Mouse (Mus musculus) thymus, postnatal 25 days (tissue): Measurements from ENCODE around the gene Slc31a2.
A peak's percentile ranks its signal among the peaks of the same experiment; 100 is the strongest.

Experiments used
- DNase-seq: peaks from one replicate; pipeline ENCODE4 v3.0.0; 2022

Gene Slc31a2

DNA sequence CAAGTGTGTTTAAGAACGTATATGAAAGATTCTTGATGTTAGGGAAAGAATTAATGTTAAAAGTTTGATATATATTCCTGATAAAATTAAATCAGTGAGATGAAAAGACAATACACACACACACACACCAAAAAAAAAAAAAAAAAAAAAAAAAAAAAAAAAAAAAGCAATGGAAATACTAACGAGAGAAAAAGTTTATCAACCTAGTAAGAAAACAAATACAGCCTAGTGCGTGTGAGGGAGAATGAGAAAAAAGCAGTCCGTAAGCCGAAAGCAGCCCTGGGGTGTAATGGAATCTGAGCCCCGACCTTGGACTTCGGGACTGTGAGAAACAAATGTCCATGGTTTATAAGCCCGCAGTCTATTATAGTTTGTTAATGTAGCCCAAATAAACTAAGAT is 23.2 kb downstream of the Slc31a2 start:
- no peak for DNase-seq

DNA sequence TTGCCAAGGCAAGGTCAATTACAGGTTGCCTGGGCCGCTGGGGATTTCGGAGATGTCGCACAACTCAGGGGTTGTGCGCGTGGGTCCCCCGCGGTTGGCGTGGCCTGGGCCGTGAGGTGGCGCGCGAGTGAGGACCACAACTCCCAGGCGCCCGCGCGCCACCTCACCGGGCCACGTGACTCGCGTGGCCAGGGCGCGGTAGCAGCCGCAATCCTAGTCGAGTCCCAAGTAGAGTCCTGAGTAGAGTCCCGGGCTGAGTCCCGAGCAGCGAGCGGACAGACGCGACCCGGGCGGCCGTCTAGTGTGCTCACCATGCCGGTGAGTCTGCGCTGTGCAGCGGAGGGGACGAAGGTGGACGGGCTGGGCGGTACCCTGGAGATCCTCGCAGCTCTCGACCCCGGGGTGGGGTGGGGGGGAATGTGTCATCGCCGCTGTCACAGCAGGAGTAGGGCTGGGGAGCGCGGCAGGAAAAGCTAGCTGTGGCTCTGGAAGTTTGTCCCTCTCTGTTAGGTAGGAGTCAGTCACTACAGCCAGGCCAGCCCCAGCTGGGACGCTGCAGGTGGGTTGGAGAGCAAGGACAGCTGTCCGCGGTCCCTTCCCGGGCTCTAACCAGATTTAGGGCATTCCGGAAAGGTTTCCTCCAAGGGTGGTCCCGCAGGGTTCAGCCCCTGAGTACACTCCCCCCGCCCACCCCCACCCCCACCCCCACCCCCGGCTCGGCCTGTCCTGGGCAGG is 24.1 kb downstream of the Slc31a2 start:
- DNase-seq: peak; percentile 72

- peak; percentile 13 for DNase-seq
Observed at GRCm38 (mm10) chr4:62286992-62287900, 24.9 kb downstream of the Slc31a2 start.

- no peak for DNase-seq
Observed at GRCm38 (mm10) chr4:62289226-62289625, 26.9 kb downstream of the Slc31a2 start.

- DNase-seq: no peak
Observed at GRCm38 (mm10) chr4:62290816-62291505, 28.6 kb downstream of the Slc31a2 start.

DNA sequence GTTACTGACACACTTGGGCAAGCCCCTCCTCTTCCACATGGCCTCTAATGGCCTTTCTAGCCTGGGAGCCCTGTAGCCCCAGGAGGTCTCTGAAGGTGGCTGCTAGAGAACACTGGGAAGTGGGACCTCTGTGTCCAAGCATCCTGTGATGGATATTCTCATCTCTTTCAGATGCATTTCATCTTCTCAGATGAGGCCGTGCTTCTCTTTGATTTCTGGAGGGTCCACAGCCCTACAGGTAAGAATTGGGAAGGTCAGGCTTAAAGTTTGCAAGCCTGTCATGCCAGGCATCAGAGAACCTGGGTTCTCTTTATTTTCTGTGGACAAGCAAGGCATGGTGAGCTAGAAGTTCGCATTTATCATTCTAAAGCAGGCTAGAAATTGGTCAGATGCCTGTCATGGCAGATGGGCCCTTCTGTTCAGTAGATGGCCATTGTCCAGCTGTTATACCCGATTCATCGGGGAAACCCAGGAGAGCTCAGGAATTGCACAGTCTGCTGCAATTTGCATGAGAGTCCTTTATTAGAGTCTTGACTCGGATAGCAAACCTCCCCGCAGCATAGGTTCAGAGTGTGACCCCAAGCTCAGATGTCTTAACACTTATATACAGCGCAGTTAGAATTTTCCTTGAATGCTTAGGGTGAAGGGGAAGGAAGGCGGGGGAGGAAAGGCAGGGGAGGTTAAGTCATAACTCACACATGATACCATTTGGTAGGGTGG is 30.3 kb downstream of the Slc31a2 start:
- DNase-seq: no peak

- DNase-seq: no peak
Observed at GRCm38 (mm10) chr4:62293219-62293861, 31.0 kb downstream of the Slc31a2 start.

- no peak for DNase-seq
Observed at GRCm38 (mm10) chr4:62294741-62295140, 32.4 kb downstream of the Slc31a2 start.

GRCm38 (mm10) chr4:62297280-62298130 is 35.1 kb downstream of the Slc31a2 start:
- no peak for DNase-seq

GRCm38 (mm10) chr4:62300001-62300400 is 37.6 kb downstream of the Slc31a2 start:
- no peak for DNase-seq

GRCm38 (mm10) chr4:62302795-62303194 is 40.4 kb downstream of the Slc31a2 start:
- DNase-seq: no peak

GRCm38 (mm10) chr4:62303288-62303687 is 40.9 kb downstream of the Slc31a2 start:
- DNase-seq: no peak

GRCm38 (mm10) chr4:62306301-62306700 is 43.9 kb downstream of the Slc31a2 start:
- no peak for DNase-seq

GRCm38 (mm10) chr4:62306840-62307239 is 44.5 kb downstream of the Slc31a2 start:
- no peak for DNase-seq

DNA sequence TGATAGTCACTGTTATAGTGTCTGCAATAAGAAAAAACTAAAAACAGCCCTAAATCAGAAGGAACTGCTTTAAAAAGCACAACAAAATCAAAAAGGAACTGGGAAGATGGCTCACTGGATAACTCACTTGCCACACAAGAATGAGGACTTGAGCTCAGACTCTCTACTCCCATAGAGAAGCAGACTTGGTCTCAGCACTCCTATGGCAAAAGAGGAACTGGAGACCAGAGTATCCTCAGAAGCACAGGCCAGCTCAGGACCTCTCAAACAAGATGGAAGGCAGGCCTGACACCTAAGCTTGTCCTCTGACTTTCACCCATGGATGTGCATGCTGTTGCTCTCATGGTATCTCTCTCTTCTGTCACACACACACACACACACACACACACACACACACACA is 46.0 kb downstream of the Slc31a2 start:
- no peak for DNase-seq

DNA sequence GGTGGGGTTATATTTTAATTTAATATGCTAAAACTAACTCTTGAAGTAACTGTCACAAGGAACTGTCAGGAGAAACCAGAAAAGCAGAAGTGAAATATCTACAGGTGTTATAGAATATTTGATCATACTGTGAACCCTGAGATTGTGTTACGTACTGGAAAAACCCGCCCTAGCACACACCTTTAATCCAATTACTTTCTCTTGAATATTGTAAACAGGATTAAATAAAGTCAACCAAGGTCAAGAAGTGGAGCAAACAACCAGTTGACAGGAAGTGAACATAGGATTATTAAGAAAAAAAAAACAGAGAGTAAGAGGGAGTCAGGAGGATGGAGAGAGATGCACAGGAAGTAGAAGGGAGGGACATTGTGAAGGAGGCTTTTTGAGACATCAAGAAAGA is 50.5 kb downstream of the Slc31a2 start:
- DNase-seq: no peak

DNA sequence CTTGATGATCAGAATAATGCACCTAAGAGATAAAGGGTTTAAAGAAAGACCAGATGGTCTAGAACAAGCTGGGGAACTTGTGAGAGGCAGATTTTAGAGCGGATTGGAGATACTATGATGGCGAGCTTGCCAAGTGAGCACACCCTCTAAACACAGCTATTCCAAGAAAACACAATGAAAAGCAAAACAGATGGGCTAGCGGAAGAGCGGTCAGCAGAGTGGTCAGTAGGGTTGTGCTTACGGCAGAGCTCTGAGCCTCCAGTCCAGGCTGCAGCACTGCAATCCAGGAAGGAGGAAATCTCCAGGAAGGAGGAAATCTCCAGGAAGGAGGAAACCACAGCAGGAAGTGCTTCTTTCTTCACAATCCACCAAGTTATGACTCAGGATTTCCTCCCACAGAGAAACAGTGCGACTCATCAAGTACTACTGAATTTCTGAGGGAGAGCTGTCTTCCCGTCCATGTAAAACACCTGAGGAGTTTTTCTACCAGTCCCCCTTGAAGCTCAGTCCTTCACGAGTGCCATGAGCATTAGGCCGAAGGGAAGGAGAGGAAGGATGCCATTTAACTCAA is 51.4 kb downstream of the Slc31a2 start:
- no peak for DNase-seq

DNA sequence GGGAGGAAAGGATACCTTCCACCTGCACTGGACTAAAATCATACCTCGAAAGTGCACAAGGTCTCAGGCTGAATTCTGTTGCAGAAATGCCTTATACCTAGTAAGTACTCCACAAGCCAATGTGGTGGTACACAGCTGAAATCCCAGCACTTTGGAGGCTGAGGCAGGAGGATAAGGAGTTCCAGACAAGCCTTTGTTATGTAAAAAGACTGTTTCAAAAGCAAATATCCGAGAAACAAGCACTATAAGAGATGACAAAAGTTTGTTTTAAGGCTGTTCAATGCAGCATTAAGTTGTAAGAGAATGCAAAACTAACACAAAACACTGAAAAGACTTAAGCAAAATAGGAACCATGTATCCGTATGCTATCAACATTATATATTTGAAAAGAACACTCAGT is 52.2 kb downstream of the Slc31a2 start:
- DNase-seq: no peak

DNA sequence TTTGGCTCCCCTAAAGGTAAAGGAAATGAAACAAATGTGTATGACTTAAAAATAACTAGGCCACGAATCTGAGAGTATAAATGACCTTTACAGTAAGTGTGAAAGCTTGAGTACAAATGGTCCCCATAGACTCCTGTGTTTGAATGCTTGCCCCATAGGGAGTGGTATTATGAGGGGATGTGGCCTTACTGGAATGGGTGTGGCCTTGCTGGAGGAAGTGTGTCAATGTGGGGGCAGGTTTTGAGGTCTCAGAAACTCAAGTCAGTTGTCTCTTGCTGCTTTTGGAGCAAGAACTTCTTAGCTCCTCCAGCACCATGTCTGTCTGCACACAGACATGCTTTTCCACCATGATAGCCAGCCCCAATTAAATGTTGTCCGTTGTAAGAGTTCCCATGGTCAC is 54.1 kb downstream of the Slc31a2 start:
- DNase-seq: no peak

DNA sequence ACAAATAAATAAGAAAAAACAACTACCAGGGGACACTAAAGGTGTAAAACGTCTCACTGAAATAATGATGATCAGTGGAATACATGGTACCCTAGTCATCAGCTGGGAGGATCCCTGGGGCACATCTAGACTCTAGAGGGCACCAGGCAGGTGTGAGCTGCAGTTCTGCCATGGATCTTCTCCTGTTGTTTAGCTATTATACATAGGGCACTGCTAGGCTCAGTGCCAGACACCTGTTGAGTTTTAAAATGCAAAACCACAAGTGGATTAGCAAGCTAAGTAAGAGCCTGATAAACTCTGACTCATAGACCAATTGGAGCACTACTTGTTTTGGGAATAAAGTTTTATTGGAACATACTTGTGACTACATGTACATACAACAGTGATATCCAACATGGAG is 55.9 kb downstream of the Slc31a2 start:
- DNase-seq: no peak

GRCm38 (mm10) chr4:62322684-62323083 is 60.3 kb downstream of the Slc31a2 start:
- DNase-seq: no peak
